Mouse (Mus musculus): ENCODE measurements around the gene Dao.

GRCm38 (mm10) chr5:113972589-113973515 is 30.7 kb upstream of the Dao start:
- no peak for TF ChIP-seq CTCF (IDR thresholded peaks at IDR 0.05; ENCODE audit: control insufficient read depth, insufficient read depth, insufficient replicate concordance, low read depth, low read length)
- no peak for TF ChIP-seq POLR2A (IDR thresholded peaks at IDR 0.05; ENCODE audit: control insufficient read depth, low read depth, low read length)

Data from testis, adult 2 months (tissue).